Mouse (Mus musculus): ENCODE measurements around the gene Dhx37. TPM values are rescaled to one million over a fixed set of nuclear protein-coding genes. Genes with fewer than 3 reads are reported as not detected.

The Dhx37 gene
- 4.7 to 22.7 TPM (median 19.3 TPM) in 3 replicates for total RNA-seq (2017)

GRCm38 (mm10) chr5:125433793-125434337 lies at the start of gene Dhx37:
Gene Dhx37 (minus strand): TSS chr5:125434121.
- peak; percentile 97 for ATAC-seq (replicated peaks; ENCODE audit: insufficient number of reproducible peaks, low FRiP score, low TSS enrichment, poor library complexity, severe bottlenecking)

GRCm38 (mm10) chr5:125482474-125482873 lies 48.6 kb upstream of the Dhx37 start:
- ATAC-seq (replicated peaks; ENCODE audit: insufficient number of reproducible peaks, low FRiP score, low TSS enrichment, poor library complexity, severe bottlenecking), result no peak

GRCm38 (mm10) chr5:125480434-125481231 lies 46.7 kb upstream of the Dhx37 start:
- no peak for ATAC-seq (replicated peaks; ENCODE audit: insufficient number of reproducible peaks, low FRiP score, low TSS enrichment, poor library complexity, severe bottlenecking)

DNA sequence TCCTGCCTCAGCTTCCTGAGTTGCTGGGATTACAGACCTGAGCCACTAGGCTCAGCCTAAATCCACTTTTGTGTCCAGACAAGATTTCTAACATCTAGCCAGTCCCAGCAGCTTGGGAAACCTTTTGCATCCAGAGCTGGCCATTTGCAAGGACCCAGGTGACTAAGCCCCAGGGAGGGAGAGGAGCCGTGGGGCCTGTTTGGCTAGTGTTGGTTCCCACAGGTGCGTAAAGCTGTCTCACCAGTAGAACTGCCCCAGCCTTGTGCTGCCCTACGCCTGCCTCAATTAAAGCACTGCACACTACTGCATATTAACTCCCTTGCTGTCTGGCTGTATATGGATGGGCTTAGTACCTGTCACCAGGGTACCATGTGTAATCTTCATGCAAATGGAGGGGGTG lies 45.5 kb upstream of the Dhx37 start:
- ATAC-seq (replicated peaks; ENCODE audit: insufficient number of reproducible peaks, low FRiP score, low TSS enrichment, poor library complexity, severe bottlenecking), result no peak

DNA sequence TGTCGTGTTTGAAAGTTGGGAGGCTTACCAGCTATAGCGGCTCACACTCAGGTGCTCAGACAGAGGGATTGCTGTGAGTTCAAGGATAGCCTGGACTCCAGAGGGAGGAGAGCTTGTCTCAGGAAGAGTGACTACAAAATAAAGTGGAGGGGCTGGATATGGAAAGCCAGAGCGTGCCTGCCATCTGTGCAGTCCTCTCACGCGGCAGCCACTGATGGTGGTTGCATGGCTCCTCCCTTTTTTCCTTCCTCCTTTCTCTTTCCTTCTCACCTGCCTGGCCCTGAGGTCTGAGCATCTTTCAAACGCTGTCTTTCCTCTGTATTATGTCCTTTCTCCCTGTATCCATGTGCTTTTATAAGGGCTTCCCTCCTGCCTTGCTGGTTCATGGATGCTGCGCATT lies 44.1 kb upstream of the Dhx37 start:
- ATAC-seq (replicated peaks; ENCODE audit: insufficient number of reproducible peaks, low FRiP score, low TSS enrichment, poor library complexity, severe bottlenecking), result no peak

DNA sequence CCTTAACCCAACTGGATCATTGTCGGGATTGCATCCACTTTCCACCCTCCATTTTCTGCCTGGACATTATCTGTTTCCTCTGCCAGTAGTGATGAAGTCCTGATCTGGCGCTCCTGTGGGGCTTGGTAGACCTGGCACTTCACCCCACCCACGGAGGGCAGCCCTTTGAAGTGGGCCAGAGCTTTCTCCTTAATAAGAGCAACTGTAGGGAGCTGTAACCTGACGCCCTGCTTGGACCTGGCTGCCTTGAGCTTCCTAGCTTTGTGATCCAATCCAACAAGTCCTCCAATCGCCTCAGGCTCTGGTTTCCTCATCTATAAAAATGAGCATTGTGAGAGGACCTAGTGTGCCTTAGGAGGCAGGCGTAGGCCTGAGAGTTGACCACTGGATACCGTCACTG lies 43.6 kb upstream of the Dhx37 start:
- no peak for ATAC-seq (replicated peaks; ENCODE audit: insufficient number of reproducible peaks, low FRiP score, low TSS enrichment, poor library complexity, severe bottlenecking)

DNA sequence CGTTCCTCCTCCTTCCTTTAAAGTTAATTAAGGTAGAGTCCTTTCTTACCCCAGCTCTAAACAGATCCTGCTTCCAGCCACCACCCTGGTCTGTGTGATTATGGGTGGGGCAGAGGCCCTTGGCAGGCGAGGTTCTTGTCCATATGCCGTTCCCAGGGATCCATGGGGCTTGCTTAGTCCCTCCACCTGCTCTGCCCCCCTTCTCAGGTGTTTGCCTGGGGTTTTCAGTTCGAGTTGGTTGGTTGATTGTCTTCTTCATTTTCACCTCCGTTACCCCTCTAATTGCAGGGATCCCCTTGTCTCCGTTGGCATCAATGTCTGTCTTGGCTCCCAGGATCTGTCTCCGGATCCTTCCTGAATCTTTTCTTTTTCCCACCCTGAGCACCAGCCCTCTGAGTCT lies 42.9 kb upstream of the Dhx37 start:
- ATAC-seq (replicated peaks; ENCODE audit: insufficient number of reproducible peaks, low FRiP score, low TSS enrichment, poor library complexity, severe bottlenecking), result no peak

GRCm38 (mm10) chr5:125476286-125476625 lies 42.3 kb upstream of the Dhx37 start:
- ATAC-seq (replicated peaks; ENCODE audit: insufficient number of reproducible peaks, low FRiP score, low TSS enrichment, poor library complexity, severe bottlenecking), result peak; percentile 3; the same call in 1 of the 2 replicates

- peak; percentile 97 for ATAC-seq (replicated peaks; ENCODE audit: insufficient number of reproducible peaks, low FRiP score, low TSS enrichment, poor library complexity, severe bottlenecking)
Measured at GRCm38 (mm10) chr5:125475601-125476285, 41.8 kb upstream of the Dhx37 start, which contains the start of gene Aacs. Gene Aacs (plus strand): TSS chr5:125475814.

DNA sequence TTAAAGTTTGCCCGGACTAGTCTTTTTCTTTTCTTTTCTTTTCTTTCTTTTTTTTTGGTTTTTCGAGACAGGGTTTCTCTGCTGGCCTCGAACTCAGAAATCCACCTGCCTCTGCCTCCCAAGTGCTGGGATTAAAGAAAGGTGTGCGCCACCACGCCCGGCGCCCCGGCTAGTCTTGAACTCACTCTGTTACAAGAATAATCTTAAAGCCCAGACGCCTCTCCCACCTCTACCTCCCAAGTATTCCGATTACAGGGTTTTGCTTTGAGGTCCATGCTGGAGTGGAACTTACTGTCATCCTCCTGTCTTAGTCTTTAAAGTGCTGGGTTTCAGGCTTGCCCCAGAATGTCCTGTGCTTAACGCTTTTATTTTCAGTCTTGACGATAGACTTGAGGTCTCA lies 41.1 kb upstream of the Dhx37 start:
- no peak for ATAC-seq (replicated peaks; ENCODE audit: insufficient number of reproducible peaks, low FRiP score, low TSS enrichment, poor library complexity, severe bottlenecking)

DNA sequence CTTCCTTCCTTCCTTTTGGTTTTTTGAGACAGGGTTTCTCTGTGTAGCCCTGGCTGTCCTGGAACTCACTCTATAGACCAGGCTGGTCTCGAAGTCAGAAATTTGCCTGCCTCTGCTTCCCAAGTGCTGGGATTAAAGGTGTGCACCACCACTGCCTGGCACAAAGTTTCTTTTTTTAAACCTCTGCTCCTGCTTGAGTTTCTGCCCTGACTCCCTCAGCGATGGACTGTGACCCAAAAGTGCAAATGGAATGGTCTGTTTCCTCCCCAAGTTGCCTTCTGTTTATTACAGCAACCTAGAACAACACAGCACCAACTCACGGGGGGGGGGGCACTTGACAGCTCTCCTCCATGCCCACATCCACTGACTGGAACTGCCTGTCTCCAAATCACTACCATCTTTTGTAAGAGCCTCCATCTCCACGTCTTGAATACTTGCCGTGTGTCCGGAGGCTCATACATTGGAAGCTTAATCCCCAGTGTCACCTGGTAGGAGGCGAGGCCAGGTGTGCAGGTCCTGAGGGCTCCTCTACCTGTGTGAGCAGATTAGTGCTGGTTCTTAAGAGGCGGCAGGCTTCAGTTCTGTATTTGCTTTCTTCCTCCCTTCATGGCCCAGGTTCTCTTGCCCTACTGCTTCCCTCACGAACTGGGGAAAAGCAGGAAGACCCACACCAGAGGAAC lies 39.0 kb upstream of the Dhx37 start:
- ATAC-seq (replicated peaks; ENCODE audit: insufficient number of reproducible peaks, low FRiP score, low TSS enrichment, poor library complexity, severe bottlenecking), result no peak

- no peak for ATAC-seq (replicated peaks; ENCODE audit: insufficient number of reproducible peaks, low FRiP score, low TSS enrichment, poor library complexity, severe bottlenecking)
Measured at GRCm38 (mm10) chr5:125470713-125471112, 36.8 kb upstream of the Dhx37 start.

DNA sequence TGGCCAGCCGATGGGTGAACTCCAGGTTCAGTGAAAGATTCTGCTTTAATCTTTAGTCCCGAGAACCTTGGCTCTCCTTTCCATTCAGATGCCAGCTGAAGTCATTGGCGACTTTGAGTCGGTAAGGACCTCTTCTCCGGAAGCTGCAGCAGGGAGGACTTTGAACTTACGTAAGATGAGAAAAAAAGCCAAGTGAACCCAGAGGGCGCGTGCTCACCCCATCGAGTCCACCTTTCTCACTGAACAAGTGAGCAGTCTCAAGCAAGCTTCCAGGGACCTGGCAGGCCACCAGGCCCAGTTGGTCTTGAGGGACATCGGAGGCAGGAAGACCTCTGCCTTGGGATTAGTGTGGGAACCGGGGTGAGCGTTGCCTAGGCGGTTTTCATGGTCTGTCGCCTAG lies 33.3 kb upstream of the Dhx37 start:
- ATAC-seq (replicated peaks; ENCODE audit: insufficient number of reproducible peaks, low FRiP score, low TSS enrichment, poor library complexity, severe bottlenecking), result no peak

DNA sequence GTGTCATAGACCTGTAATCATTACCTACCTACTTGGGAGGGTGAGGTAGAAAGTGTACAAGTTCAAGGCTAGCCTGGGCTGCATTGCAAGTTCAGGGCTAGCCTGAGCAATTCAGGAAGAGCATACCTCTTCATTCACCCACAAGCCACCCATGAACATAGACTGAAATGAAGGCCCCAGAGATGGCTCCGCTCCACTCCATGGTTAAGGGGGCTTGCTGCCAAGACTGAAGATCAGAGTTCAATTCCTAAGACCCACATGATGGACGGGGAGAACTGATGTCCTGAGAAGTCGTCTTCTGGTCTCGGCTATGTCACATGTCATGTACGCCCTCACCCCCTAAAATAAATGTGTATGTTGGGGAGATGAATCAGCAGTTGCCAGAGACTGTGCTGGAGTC lies 32.6 kb upstream of the Dhx37 start:
- no peak for ATAC-seq (replicated peaks; ENCODE audit: insufficient number of reproducible peaks, low FRiP score, low TSS enrichment, poor library complexity, severe bottlenecking)

DNA sequence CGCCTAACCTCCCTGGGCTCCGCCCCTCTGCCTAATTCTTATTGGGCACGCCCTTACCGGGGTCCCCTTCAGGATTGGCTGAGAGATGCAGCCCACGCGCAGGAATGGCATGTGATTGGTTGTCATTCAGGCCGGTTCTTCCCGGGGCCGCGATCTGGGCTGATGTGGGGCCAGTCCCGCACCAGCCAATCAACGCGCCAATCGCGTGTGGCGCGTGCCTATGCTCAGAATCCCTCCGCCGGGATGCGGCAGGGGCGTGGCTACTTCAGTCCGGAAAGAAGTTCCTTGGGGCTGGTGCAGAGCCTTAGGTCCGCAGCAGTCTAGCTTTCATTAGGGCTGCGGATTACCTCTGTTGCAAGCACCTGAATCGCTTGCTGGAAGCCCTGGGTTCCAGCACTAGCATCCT lies 31.8 kb upstream of the Dhx37 start:
- peak; percentile 100 for ATAC-seq (replicated peaks; ENCODE audit: insufficient number of reproducible peaks, low FRiP score, low TSS enrichment, poor library complexity, severe bottlenecking)

GRCm38 (mm10) chr5:125465192-125465591 lies 31.3 kb upstream of the Dhx37 start:
- no peak for ATAC-seq (replicated peaks; ENCODE audit: insufficient number of reproducible peaks, low FRiP score, low TSS enrichment, poor library complexity, severe bottlenecking)

GRCm38 (mm10) chr5:125461868-125462445 lies 28.0 kb upstream of the Dhx37 start:
- 0 out of 2 replicates have a peak, but pooled peaks have one; percentile 16 for ATAC-seq (replicated peaks; ENCODE audit: insufficient number of reproducible peaks, low FRiP score, low TSS enrichment, poor library complexity, severe bottlenecking)

GRCm38 (mm10) chr5:125460574-125460973 lies 26.7 kb upstream of the Dhx37 start:
- no peak for ATAC-seq (replicated peaks; ENCODE audit: insufficient number of reproducible peaks, low FRiP score, low TSS enrichment, poor library complexity, severe bottlenecking)

DNA sequence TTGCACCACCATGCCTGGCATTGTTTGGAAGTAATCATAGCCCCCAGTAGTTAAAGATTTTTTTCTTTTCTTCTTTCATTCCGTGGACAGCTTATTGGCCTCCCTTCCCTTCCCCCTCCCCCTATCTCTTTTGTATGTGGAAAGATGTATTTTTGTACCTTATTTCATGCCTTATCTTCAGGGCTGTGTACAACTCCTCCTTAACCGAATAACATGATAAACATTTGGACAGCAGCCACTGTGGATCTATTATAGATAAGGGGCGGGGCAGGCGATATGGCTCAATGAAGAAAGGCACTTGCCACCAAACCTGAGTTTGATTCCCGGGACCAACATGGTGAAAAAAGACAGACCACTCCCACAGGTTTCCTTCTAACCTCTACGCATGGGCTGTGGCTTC lies 23.6 kb upstream of the Dhx37 start:
- ATAC-seq (replicated peaks; ENCODE audit: insufficient number of reproducible peaks, low FRiP score, low TSS enrichment, poor library complexity, severe bottlenecking), result no peak
